Mouse (Mus musculus) Patski (cell line): ENCODE measurements at regions not wholly inside any gene's neighbourhood (a gene's known extent, or its start where the extent isn't known, plus 50 kb on each side); places are given as distances from the start of the nearest gene placed in this dataset.
A peak's percentile ranks its signal among the peaks of the same experiment; 100 is the strongest.

ENCODE experiments used
- ATAC-seq: fragments of 100-300 bp; one replicate; pipeline ENCODE4 v1.8.0; 2021
- CTCF ChIA-PET: fragments of 350-600 bp; sonication (Branson Sonifier 250); formaldehyde crosslinking; loops from one replicate; lab custom pipeline; 2022; ENCODE audit warnings: inconsistent platforms; lab: Charles Lee
- POLR2A ChIA-PET: fragments of 350-600 bp; sonication (Branson Sonifier 250); formaldehyde crosslinking; loops from one replicate; lab custom pipeline; 2022; ENCODE audit warnings: antibody characterized with exemption, inconsistent platforms; lab: Charles Lee
- DNase-seq: peaks from one replicate; pipeline ENCODE4 v3.0.0-alpha.2; 2011; ENCODE audit warnings: low read depth, low spot score
- H3K27me3 ChIP-seq: fragments of 371-371 bp; one replicate; pipeline ENCODE4 v1.5.1; 2021
- CTCF ChIP-seq: fragments of 100-300 bp; IDR thresholded peaks from one replicate; pipeline ENCODE4 v1.5.1; 2021
- in situ Hi-C: fragments of 300-500 bp; cut with MboI; formaldehyde crosslinking; loops from 3 replicates; pipeline ENCODE4 v1.11.1; 2018; ENCODE audit warnings: low pct_unique_long_range_greater_than_20kb, mixed read lengths

DNA sequence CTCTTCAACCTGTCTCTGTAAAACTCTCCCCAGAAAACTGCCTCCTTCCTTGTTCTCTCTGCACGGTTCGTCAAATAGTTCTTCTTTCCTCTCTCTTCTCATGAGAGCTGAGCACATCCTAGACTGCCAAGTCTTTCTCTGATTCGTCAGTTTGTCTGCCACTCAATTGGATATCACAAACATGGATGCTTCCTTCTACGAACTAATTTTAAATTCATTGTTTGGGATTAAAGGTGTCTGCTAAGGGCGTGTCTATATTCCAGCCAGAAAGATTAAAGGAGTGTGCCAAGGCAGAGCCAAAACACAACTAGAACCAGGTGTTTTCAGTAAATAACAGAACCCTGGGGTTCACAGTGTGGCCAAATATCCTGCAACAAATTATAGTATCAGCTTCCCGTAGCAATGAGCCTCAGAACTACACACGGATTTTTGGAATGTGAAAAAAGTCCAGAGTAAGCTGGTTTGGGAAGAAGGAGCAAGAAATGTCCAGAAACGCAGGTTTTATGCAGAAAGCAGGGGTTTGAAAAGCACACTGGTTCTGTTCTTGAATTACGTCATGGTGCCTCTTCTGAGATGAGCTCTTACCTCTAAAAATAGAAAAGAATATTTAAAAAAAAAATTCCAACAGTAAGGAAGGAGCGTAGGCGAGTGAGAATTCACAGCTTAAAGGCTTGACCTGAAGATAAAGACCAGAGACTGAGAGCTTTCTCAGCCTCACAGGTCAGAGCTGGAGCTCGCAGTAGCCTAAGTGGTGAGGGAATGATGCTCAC lies 206.0 kb upstream of the Jmjd1c start:
- TF ChIP-seq CTCF = no peak
- POLR2A ChIA-PET = no interaction called here
- no peak for ATAC-seq
- CTCF ChIA-PET = no interaction called here
- DNase-seq = no peak
- in situ Hi-C loops = no loop called here
- H3K27me3 ChIP-seq = no peaks in the 10 kb centered on the region

GRCm38 (mm10) chr10:66891811-66892210 lies 204.1 kb upstream of the Jmjd1c start:
- TF ChIP-seq CTCF = no peak
- no peak for DNase-seq
- ChIA-PET CTCF (interaction anchor here (1.7 kb wide), 1 partner anchor 39 kb away, joined by 6 read pairs; no protein-coding TSS in a partner anchor), POLR2A (no interaction called here)
- ATAC-seq = no peak
- in situ Hi-C loops = no loop called here
- no peaks in the 10 kb centered on the region for H3K27me3 ChIP-seq

- POLR2A ChIA-PET = interaction anchor here (0.7 kb wide), 1 partner anchor 371 kb away, joined by 3 read pairs; no protein-coding TSS in a partner anchor
- DNase-seq = no peak
- in situ Hi-C loops = no loop called here
- no peak for ATAC-seq
- CTCF ChIA-PET = no interaction called here
- no peaks in the 10 kb centered on the region for H3K27me3 ChIP-seq
- TF ChIP-seq CTCF = no peak
Measured at GRCm38 (mm10) chr10:66893836-66894235, 202.1 kb upstream of the Jmjd1c start.

DNA sequence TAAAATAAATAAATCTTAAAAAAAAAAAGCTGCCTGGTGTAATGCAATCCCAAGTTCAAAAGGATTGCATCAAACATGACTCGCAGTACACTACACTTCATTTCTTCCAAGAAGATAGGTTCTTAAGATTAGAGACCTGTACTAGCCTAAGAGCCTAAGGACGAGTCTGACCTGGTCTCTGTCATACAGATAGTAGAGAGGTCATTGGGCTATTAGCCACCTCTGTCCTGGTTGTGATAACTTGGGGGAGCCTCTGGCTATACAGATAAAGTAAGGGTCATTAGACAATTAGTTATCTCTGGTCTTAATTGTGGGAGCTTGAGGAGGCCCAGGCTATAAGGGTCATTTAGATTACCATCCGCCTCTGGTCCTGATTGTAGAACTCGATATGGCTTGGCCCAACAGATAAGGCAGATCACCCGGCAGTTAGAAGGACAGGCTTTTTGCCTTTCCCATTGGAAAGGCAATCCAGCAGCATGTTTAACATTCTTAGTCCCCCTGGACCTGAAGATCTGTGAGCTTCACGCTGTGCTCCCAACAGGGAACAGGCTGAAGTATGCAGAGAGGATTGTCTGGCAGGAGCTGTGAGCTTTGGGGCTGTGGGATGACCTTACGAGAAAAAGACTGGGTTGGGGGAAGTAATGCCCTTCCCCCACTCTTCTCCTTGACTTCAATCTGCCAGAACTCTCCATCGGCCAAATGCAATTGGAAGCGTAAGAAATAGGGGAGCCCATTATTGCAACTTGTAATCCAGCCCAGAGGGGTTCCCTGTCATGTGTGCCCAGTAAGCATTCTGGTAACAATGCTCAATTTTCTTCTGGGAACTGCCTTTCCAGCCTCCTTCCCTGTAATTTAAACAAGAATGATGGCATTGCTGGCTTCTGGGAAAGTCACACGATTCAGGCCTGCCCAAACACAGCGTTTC lies 199.0 kb upstream of the Jmjd1c start:
- POLR2A ChIA-PET = no interaction called here
- DNase-seq = no peak
- H3K27me3 ChIP-seq = no peaks in the 10 kb centered on the region

DNA sequence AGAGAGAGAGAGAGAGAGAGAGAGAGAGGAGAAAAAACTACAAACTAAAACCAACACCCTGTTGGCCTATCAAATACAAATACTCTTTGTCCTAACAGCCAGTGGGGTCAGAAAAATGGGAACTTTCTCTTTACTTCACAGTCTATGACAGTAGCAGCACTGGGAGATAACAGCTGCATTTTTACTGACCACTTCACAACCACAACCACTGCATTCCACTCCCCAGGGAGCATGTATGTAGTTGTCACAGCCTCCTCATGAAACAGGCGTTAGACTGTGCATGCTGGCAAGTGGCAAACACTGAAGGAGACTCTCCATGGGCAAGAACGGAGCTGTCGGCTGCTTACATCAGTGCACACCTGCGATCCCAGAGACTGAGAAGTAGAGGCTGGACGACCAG lies 196.2 kb upstream of the Jmjd1c start:
- TF ChIP-seq CTCF = no peak
- ATAC-seq = no peak
- in situ Hi-C loops = loop anchor here (25.0 kb wide), 1 partner anchor 838 kb away; no protein-coding TSS in a partner anchor

More for the DNA sequence above, 199.0 kb upstream of the Jmjd1c start:
- no peak for ATAC-seq
- in situ Hi-C loops = no loop called here
- CTCF ChIA-PET = interaction anchor here (1.5 kb wide), 1 partner anchor 33 kb away, joined by 3 read pairs; no protein-coding TSS in a partner anchor
- no peak for TF ChIP-seq CTCF

GRCm38 (mm10) chr10:66900781-66901180 lies 195.1 kb upstream of the Jmjd1c start:
- TF ChIP-seq CTCF = no peak
- in situ Hi-C loops = loop anchor here (25.0 kb wide), 1 partner anchor 837 kb away; no protein-coding TSS in a partner anchor
- DNase-seq (no peak), ATAC-seq (no peak)
- CTCF ChIA-PET = no interaction called here
- H3K27me3 ChIP-seq = no peaks in the 10 kb centered on the region
- POLR2A ChIA-PET = interaction anchor here (0.8 kb wide), 1 partner anchor 24 kb away, joined by 3 read pairs; no protein-coding TSS in a partner anchor

More for the DNA sequence above, 196.2 kb upstream of the Jmjd1c start:
- DNase-seq = no peak
- CTCF ChIA-PET = no interaction called here
- H3K27me3 ChIP-seq = no peaks in the 10 kb centered on the region
- POLR2A ChIA-PET = interaction anchor here (0.6 kb wide), 1 partner anchor 24 kb away, joined by 3 read pairs; no protein-coding TSS in a partner anchor

DNA sequence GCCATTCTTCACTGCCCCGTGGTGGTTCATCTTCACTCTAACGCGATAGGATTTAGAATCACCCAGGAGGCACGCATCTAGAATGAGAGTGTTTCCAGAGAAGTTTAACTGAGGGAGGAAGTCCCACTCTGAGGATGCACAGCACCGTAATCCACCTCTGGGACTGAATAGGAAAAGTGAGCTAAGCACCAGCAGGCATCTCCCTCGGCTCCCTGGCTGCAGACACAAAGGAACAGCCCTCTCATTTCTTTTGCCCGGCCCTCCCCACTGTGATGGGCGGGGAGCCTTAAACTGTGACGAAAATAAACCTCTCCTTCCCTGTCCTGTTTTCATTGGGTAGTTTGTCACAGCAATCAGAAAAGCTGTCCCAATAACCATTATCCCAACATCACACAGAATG lies 194.1 kb upstream of the Jmjd1c start:
- DNase-seq = no peak
- TF ChIP-seq CTCF = no peak
- ChIA-PET POLR2A (no interaction called here), CTCF (no interaction called here)
- H3K27me3 ChIP-seq = no peaks in the 10 kb centered on the region
- in situ Hi-C loops = loop anchor here (25.0 kb wide), 1 partner anchor 835 kb away; no protein-coding TSS in a partner anchor
- no peak for ATAC-seq

- H3K27me3 ChIP-seq = no peaks in the 10 kb centered on the region
- peak; percentile 86 for DNase-seq
- ATAC-seq = peak; percentile 83
- ChIA-PET CTCF (interaction anchor here (0.7 to 3.3 kb wide), 3 partner anchors 52 to 410 kb away, joined by 3 to 16 read pairs (median 3); no protein-coding TSS in a partner anchor), POLR2A (interaction anchor here (0.6 to 0.9 kb wide), 2 partner anchors 19 to 325 kb away, joined by 4 to 5 read pairs; no protein-coding TSS in a partner anchor)
- TF ChIP-seq CTCF = no peak
- in situ Hi-C loops = loop anchor here (5.0 to 25.0 kb wide), 5 partner anchors 52 to 833 kb away; no protein-coding TSS in a partner anchor
Measured at GRCm38 (mm10) chr10:66904552-66905367, 191.2 kb upstream of the Jmjd1c start.

GRCm38 (mm10) chr10:66907842-66908241 lies 188.1 kb upstream of the Jmjd1c start:
- ChIA-PET CTCF (no interaction called here), POLR2A (no interaction called here)
- TF ChIP-seq CTCF = no peak
- no peaks in the 10 kb centered on the region for H3K27me3 ChIP-seq
- ATAC-seq (no peak), DNase-seq (no peak)
- in situ Hi-C loops = loop anchor here (5.0 to 25.0 kb wide), 5 partner anchors 56 to 829 kb away; no protein-coding TSS in a partner anchor
